Mouse (Mus musculus): Measurements from ENCODE around the gene Naif1. TPM values are rescaled to one million over a fixed set of nuclear protein-coding genes. Genes with fewer than 3 reads are reported as not detected.

The Naif1 gene
- total and polyA plus RNA-seq, 2 experiments from 2014 or later: 3.5 to 4.2 TPM

- Histone ChIP-seq H3K4me2 (ENCODE audit: low read depth, low read length) (peak overlapping the region; percentile 47), H3K36me3 (replicated peaks; ENCODE audit: control insufficient read depth, insufficient read depth, low read length) (peaks cover 9% of the 10 kb centered on the region; the same call in 1 of the 2 replicates), H3K4me3 (ENCODE audit: low read depth, low read length) (no peak overlapping the region), H3K9ac (replicated peaks; ENCODE audit: low read depth, low read length) (peak overlapping the region; percentile 48), H3K4me1 (ENCODE audit: control insufficient read depth, insufficient read depth) (peaks cover 27% of the 10 kb centered on the region), H3K27me3 (ENCODE audit: control insufficient read depth, insufficient read depth, low read length) (no peaks in the 10 kb centered on the region), H3K27ac (ENCODE audit: low read depth) (peak overlapping the region; percentile 94), H3K9me3 (replicated peaks; ENCODE audit: control insufficient read depth, low read length) (no peaks in the 10 kb centered on the region)
- TF ChIP-seq CTCF (IDR thresholded peaks at IDR 0.05; ENCODE audit: low read depth): peak; percentile 9; the same call in 1 of the 2 replicates
- no peak for TF ChIP-seq EP300 (IDR thresholded peaks at IDR 0.05; ENCODE audit: low read depth)
- 19% methylated on average over 9 of the region's 9 CpGs for WGBS
- DNase-seq (ENCODE audit: low spot score): peak; percentile 69
- no peak for ATAC-seq (ENCODE audit: insufficient read depth, low read depth)
Observed at GRCm38 (mm10) chr2:32447264-32447936, 2.9 kb upstream of the Naif1 start.

GRCm38 (mm10) chr2:32448480-32448879, 1.8 kb upstream of the Naif1 start:
- 74% methylated on average over 1 of the region's 1 CpGs for WGBS
- TF ChIP-seq CTCF (IDR thresholded peaks at IDR 0.05; ENCODE audit: low read depth): no peak
- TF ChIP-seq EP300 (IDR thresholded peaks at IDR 0.05; ENCODE audit: low read depth): no peak
- Histone ChIP-seq H3K9ac (replicated peaks; ENCODE audit: low read depth, low read length) (no peak overlapping the region), H3K27ac (ENCODE audit: low read depth) (peak overlapping the region; percentile 52; the same call in 1 of the 2 replicates), H3K4me3 (ENCODE audit: low read depth, low read length) (no peak overlapping the region), H3K36me3 (replicated peaks; ENCODE audit: control insufficient read depth, insufficient read depth, low read length) (peaks cover 9% of the 10 kb centered on the region; the same call in 1 of the 2 replicates), H3K4me1 (ENCODE audit: control insufficient read depth, insufficient read depth) (peaks cover 38% of the 10 kb centered on the region), H3K4me2 (ENCODE audit: low read depth, low read length) (no peak overlapping the region), H3K27me3 (ENCODE audit: control insufficient read depth, insufficient read depth, low read length) (no peaks in the 10 kb centered on the region), H3K9me3 (replicated peaks; ENCODE audit: control insufficient read depth, low read length) (no peaks in the 10 kb centered on the region)
- DNase-seq (ENCODE audit: low spot score) (no peak), ATAC-seq (ENCODE audit: insufficient read depth, low read depth) (no peak)

- Histone ChIP-seq H3K4me3 (ENCODE audit: low read depth, low read length) (peak within 1 kb of the TSS; percentile 85), H3K36me3 (replicated peaks; ENCODE audit: control insufficient read depth, insufficient read depth, low read length) (peaks cover 10% of the 10 kb centered on the region; the same call in 1 of the 2 replicates), H3K4me2 (ENCODE audit: low read depth, low read length) (peak within 1 kb of the TSS; percentile 84), H3K4me1 (ENCODE audit: control insufficient read depth, insufficient read depth) (peaks cover 58% of the 10 kb centered on the region), H3K27me3 (ENCODE audit: control insufficient read depth, insufficient read depth, low read length) (no peaks in the 10 kb centered on the region), H3K9me3 (replicated peaks; ENCODE audit: control insufficient read depth, low read length) (no peaks in the 10 kb centered on the region), H3K27ac (ENCODE audit: low read depth) (peak within 1 kb of the TSS; percentile 95), H3K9ac (replicated peaks; ENCODE audit: low read depth, low read length) (peak within 1 kb of the TSS; percentile 86)
- WGBS: under 1% methylated on average over 102 of the region's 103 CpGs
- peak; percentile 96 for DNase-seq (ENCODE audit: low spot score)
- ATAC-seq (ENCODE audit: insufficient read depth, low read depth): peak; percentile 86
- TF ChIP-seq EP300 (IDR thresholded peaks at IDR 0.05; ENCODE audit: low read depth): no peak
- no peak for TF ChIP-seq CTCF (IDR thresholded peaks at IDR 0.05; ENCODE audit: low read depth)
Observed at GRCm38 (mm10) chr2:32450881-32451844, 906 bp downstream of the Naif1 start, which contains the start of gene Slc25a25. Gene Slc25a25 (minus strand): TSS chr2:32451445.

GRCm38 (mm10) chr2:32451870-32452372, 1.7 kb downstream of the Naif1 start:
- Histone ChIP-seq H3K27ac (ENCODE audit: low read depth) (peak overlapping the region; percentile 95), H3K4me2 (ENCODE audit: low read depth, low read length) (peak overlapping the region; percentile 84), H3K9ac (replicated peaks; ENCODE audit: low read depth, low read length) (peak overlapping the region; percentile 41; the same call in 1 of the 2 replicates), H3K27me3 (ENCODE audit: control insufficient read depth, insufficient read depth, low read length) (no peaks in the 10 kb centered on the region), H3K9me3 (replicated peaks; ENCODE audit: control insufficient read depth, low read length) (no peaks in the 10 kb centered on the region), H3K4me3 (ENCODE audit: low read depth, low read length) (peak overlapping the region; percentile 85), H3K36me3 (replicated peaks; ENCODE audit: control insufficient read depth, insufficient read depth, low read length) (peaks cover 16% of the 10 kb centered on the region; the same call in 1 of the 2 replicates), H3K4me1 (ENCODE audit: control insufficient read depth, insufficient read depth) (peaks cover 53% of the 10 kb centered on the region)
- peak; percentile 100 for DNase-seq (ENCODE audit: low spot score)
- peak; percentile 95 for ATAC-seq (ENCODE audit: insufficient read depth, low read depth)
- no peak for TF ChIP-seq CTCF (IDR thresholded peaks at IDR 0.05; ENCODE audit: low read depth)
- TF ChIP-seq EP300 (IDR thresholded peaks at IDR 0.05; ENCODE audit: low read depth): 0 out of 2 replicates have a peak, but pooled peaks have one; percentile 63
- under 1% methylated on average over 25 of the region's 25 CpGs for WGBS

- no peaks in the 10 kb centered on the region for H3K27me3 ChIP-seq (ENCODE audit: control insufficient read depth, insufficient read depth, low read length)
- H3K4me3 ChIP-seq (ENCODE audit: low read depth, low read length): peak overlapping the region; percentile 34
- H3K9me3 ChIP-seq (replicated peaks; ENCODE audit: control insufficient read depth, low read length): no peaks in the 10 kb centered on the region
- H3K9ac ChIP-seq (replicated peaks; ENCODE audit: low read depth, low read length): peak overlapping the region; percentile 39; the same call in 1 of the 2 replicates
- H3K4me2 ChIP-seq (ENCODE audit: low read depth, low read length): peak overlapping the region; percentile 58
- H3K36me3 ChIP-seq (replicated peaks; ENCODE audit: control insufficient read depth, insufficient read depth, low read length): peaks cover 16% of the 10 kb centered on the region; the same call in 1 of the 2 replicates
- no peak for ATAC-seq (ENCODE audit: insufficient read depth, low read depth)
- no peak for DNase-seq (ENCODE audit: low spot score)
- peaks cover 51% of the 10 kb centered on the region for H3K4me1 ChIP-seq (ENCODE audit: control insufficient read depth, insufficient read depth)
- TF ChIP-seq EP300 (IDR thresholded peaks at IDR 0.05; ENCODE audit: low read depth) (no peak), CTCF (IDR thresholded peaks at IDR 0.05; ENCODE audit: low read depth) (no peak)
- peak overlapping the region; percentile 78 for H3K27ac ChIP-seq (ENCODE audit: low read depth)
- 94% methylated on average over 16 of the region's 16 CpGs for WGBS
Observed at GRCm38 (mm10) chr2:32452441-32452971, 2.2 kb downstream of the Naif1 start.

All from heart, postnatal 0 days (tissue).